Mouse (Mus musculus) midbrain, postnatal 0 days (tissue): ENCODE measurements around the gene Arhgap18. TPM values are rescaled to one million over a fixed set of nuclear protein-coding genes. Genes with fewer than 3 reads are reported as not detected.

Experiments
- ATAC-seq: fragments of 200-750 bp; cut with Nextera tagmentation; 2 replicates; pipeline ENCODE4 v1.8.0; 2017; ENCODE audit warnings: moderate number of reproducible peaks, mild to moderate bottlenecking, moderate TSS enrichment, moderate library complexity; ENCODE audit not compliant: low FRiP score
- DNase-seq: peaks from one replicate; pipeline ENCODE4 v3.0.0-alpha.2; 2015; ENCODE audit warnings: low spot score
- H3K27ac ChIP-seq: fragments of 300-500 bp; sonication (generic); 2 replicates; pipeline ENCODE4 v1.5.1; 2014; ENCODE audit warnings: low read depth, mild to moderate bottlenecking, low read length, mixed read lengths
- H3K27me3 ChIP-seq: fragments of 300-500 bp; sonication (generic); 2 replicates; pipeline ENCODE4 v1.6.1; 2014; ENCODE audit warnings: low read length, control low read depth, mixed read lengths; ENCODE audit not compliant: insufficient read depth
- H3K36me3 ChIP-seq: fragments of 300-500 bp; sonication (generic); 2 replicates; pipeline ENCODE4 v1.6.1; 2014; ENCODE audit warnings: low read length, control low read depth, mixed read lengths; ENCODE audit not compliant: insufficient read depth
- H3K4me1 ChIP-seq: fragments of 300-500 bp; sonication (generic); 2 replicates; pipeline ENCODE4 v1.6.1; 2014; ENCODE audit warnings: mild to moderate bottlenecking, control low read depth, antibody characterized with exemption, low read length, mixed read lengths; ENCODE audit not compliant: insufficient read depth
- H3K4me2 ChIP-seq: fragments of 300-500 bp; sonication (generic); 2 replicates; pipeline ENCODE4 v1.6.1; 2014; ENCODE audit warnings: low read depth, mild to moderate bottlenecking, low read length, mixed read lengths; ENCODE audit not compliant: poor library complexity, severe bottlenecking
- H3K4me3 ChIP-seq: fragments of 300-500 bp; sonication (generic); 2 replicates; pipeline ENCODE4 v1.5.1; 2014; ENCODE audit warnings: low read depth, mild to moderate bottlenecking, low read length, moderate library complexity
- H3K9ac ChIP-seq: fragments of 300-500 bp; sonication (generic); replicated peaks from 2 replicates; pipeline ENCODE4 v1.6.1; 2014; ENCODE audit warnings: mild to moderate bottlenecking, low read length, moderate library complexity, mixed read lengths; ENCODE audit not compliant: poor library complexity, severe bottlenecking
- H3K9me3 ChIP-seq: fragments of 300-500 bp; sonication (generic); 2 replicates; pipeline ENCODE4 v1.6.1; 2016; ENCODE audit warnings: low read length, control low read depth
- CTCF ChIP-seq: IDR thresholded peaks from 2 replicates; pipeline ENCODE4 v1.5.1; 2016; ENCODE audit warnings: antibody characterized with exemption, mild to moderate bottlenecking
- WGBS: fragments of 180-500 bp; shearing (Covaris S2); extraction: QIAGEN DNeasy Blood & Tissue Kit; methylation state at CpG from one replicate; pipeline ENCODE4 v1.1.7; 2014; 5-methylcytosine and 5-hydroxymethylcytosine counted together
- polyA plus RNA-seq: library from polyadenylated mRNA; unstranded; fragments of >200 nt; fragmentation: Nextera tagmentation; extraction: Ambion mirVana; gene quantifications from 2 replicates; pipeline ENCODE4 v1.2.1, GENCODE M21; 2015
- total RNA-seq: library from RNA; depleted of rRNA; stranded (reverse); fragments of >200 nt; gene quantifications from 2 replicates; pipeline ENCODE4 v1.2.3, GENCODE M21; 2014

Arhgap18 gene
- total and polyA plus RNA-seq, 2 experiments from 2014 or later, result 8.7 to 9.8 TPM

DNA sequence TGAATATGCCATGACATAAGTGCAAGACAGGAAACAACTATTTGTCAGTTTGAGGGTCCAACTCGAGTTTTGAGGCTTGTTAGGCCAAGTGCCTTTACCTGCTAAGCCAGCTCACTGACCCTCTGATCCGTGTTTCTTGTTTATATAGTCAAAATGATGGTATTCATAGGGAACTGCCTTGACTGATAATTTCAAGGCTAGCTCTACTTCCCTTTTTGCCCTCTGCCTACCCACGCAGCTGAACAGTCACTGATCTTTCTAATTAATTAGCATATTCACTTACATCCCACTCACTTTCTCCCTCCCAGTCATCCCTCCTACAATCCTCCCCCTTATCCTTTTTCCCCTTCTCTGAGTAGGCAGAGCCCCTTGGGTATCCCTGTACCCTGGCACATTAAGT, 2.4 kb upstream of the Arhgap18 start:
- H3K9me3 ChIP-seq, result no peaks in the 10 kb centered on the region
- no peaks in the 10 kb centered on the region for H3K36me3 ChIP-seq
- no peak overlapping the region for H3K4me3 ChIP-seq
- H3K4me2 ChIP-seq, result no peak overlapping the region
- TF ChIP-seq CTCF, result no peak
- no peak overlapping the region for H3K9ac ChIP-seq
- DNase-seq (no peak), ATAC-seq (no peak)
- H3K27ac ChIP-seq, result no peak overlapping the region
- no peaks in the 10 kb centered on the region for H3K4me1 ChIP-seq
- 94% methylated on average over 3 of the region's 3 CpGs for WGBS
- no peaks in the 10 kb centered on the region for H3K27me3 ChIP-seq

GRCm38 (mm10) chr10:26752064-26752928, 925 bp upstream of the Arhgap18 start:
- H3K4me3 ChIP-seq, result no peak overlapping the region
- ATAC-seq, result peak; percentile 75

GRCm38 (mm10) chr10:26754006-26754405, 785 bp downstream of the Arhgap18 start:
- Histone ChIP-seq H3K36me3 (no peaks in the 10 kb centered on the region), H3K9me3 (no peaks in the 10 kb centered on the region), H3K27me3 (no peaks in the 10 kb centered on the region), H3K27ac (no peak overlapping the region), H3K4me1 (no peaks in the 10 kb centered on the region), H3K4me3 (no peak overlapping the region), H3K4me2 (no peak overlapping the region), H3K9ac (no peak overlapping the region)
- no peak for TF ChIP-seq CTCF
- ATAC-seq (no peak), DNase-seq (no peak)
- WGBS, result 80% methylated on average over 6 of the region's 6 CpGs

More at GRCm38 (mm10) chr10:26752064-26752928, 925 bp upstream of the Arhgap18 start:
- Histone ChIP-seq H3K27me3 (no peaks in the 10 kb centered on the region), H3K9me3 (no peaks in the 10 kb centered on the region), H3K4me1 (no peaks in the 10 kb centered on the region), H3K4me2 (peak overlapping the region; percentile 23), H3K9ac (no peak overlapping the region), H3K27ac (peak overlapping the region; percentile 83), H3K36me3 (no peaks in the 10 kb centered on the region)
- peak; percentile 77 for DNase-seq
- peak; percentile 85 for TF ChIP-seq CTCF
- WGBS, result 28% methylated on average over 16 of the region's 16 CpGs

GRCm38 (mm10) chr10:26757231-26757630, 4.0 kb downstream of the Arhgap18 start:
- Histone ChIP-seq H3K36me3 (no peaks in the 10 kb centered on the region), H3K27me3 (no peaks in the 10 kb centered on the region), H3K9me3 (no peaks in the 10 kb centered on the region), H3K4me2 (no peak overlapping the region), H3K27ac (no peak overlapping the region), H3K4me3 (no peak overlapping the region), H3K4me1 (no peaks in the 10 kb centered on the region), H3K9ac (no peak overlapping the region)
- WGBS, result 94% methylated on average over 2 of the region's 2 CpGs
- TF ChIP-seq CTCF, result no peak
- ATAC-seq, result no peak
- no peak for DNase-seq

- ATAC-seq, result peak; percentile 34; the same call in 1 of the 2 replicates
- Histone ChIP-seq H3K4me2 (no peak overlapping the region), H3K9me3 (no peaks in the 10 kb centered on the region), H3K4me1 (no peaks in the 10 kb centered on the region), H3K9ac (no peak overlapping the region), H3K36me3 (no peaks in the 10 kb centered on the region), H3K27me3 (no peaks in the 10 kb centered on the region), H3K27ac (no peak overlapping the region), H3K4me3 (no peak overlapping the region)
- TF ChIP-seq CTCF, result no peak
- no peak for DNase-seq
- 24% methylated on average over 6 of the region's 6 CpGs for WGBS
Observed at GRCm38 (mm10) chr10:26759469-26759868, 6.2 kb downstream of the Arhgap18 start.

- H3K27ac ChIP-seq, result no peak overlapping the region
- H3K27me3 ChIP-seq, result no peaks in the 10 kb centered on the region
- DNase-seq, result no peak
- H3K4me1 ChIP-seq, result no peaks in the 10 kb centered on the region
- H3K4me3 ChIP-seq, result no peak overlapping the region
- no peaks in the 10 kb centered on the region for H3K36me3 ChIP-seq
- 83% methylated on average over 4 of the region's 4 CpGs for WGBS
- TF ChIP-seq CTCF, result no peak
- no peak for ATAC-seq
- H3K9ac ChIP-seq, result no peak overlapping the region
- no peak overlapping the region for H3K4me2 ChIP-seq
- no peaks in the 10 kb centered on the region for H3K9me3 ChIP-seq
Observed at GRCm38 (mm10) chr10:26761103-26761502, 7.9 kb downstream of the Arhgap18 start.
